Mouse (Mus musculus) small intestine, adult 2 months (tissue): ENCODE data around the gene Olfr1222.

ENCODE experiments used
- CTCF ChIP-seq: fragments of 200-500 bp; IDR thresholded peaks from 2 replicates; pipeline ENCODE4 v1.5.1; 2012; ENCODE audit warnings: low read depth, mild to moderate bottlenecking, control low read depth, inconsistent platforms, low read length, moderate library complexity, mixed read lengths; ENCODE audit not compliant: insufficient replicate concordance, insufficient read length; ENCODE audit errors: extremely low read depth
- POLR2A ChIP-seq: fragments of 200-500 bp; IDR thresholded peaks from 2 replicates; pipeline ENCODE4 v1.6.1; 2012; ENCODE audit warnings: low read depth, mild to moderate bottlenecking, control low read depth, inconsistent platforms, low read length, moderate library complexity

DNA sequence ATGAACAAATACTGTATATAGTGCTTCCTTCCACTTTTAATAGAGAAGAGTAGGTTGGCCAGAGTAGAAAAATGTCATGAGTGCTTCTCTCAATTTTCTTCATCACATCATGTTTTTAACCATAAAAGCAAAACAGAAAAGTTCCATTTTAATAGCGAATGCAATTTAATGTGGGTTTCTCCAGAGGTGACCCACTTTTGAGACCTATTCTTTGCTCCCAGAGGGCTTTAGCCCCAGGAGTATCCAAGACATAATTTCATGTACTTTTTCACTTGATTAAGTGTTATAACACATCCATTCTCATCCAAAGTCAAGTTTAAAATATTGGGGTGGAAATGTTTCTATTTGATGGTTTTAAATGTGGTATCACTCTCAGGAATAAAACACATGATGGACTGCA lies 41.7 kb upstream of the Olfr1222 start, which contains the start of gene Olfr1225:
- TF ChIP-seq CTCF, result no peak
- no peak for TF ChIP-seq POLR2A
